Mouse (Mus musculus) forebrain, postnatal 0 days (tissue): ENCODE results near the gene Aldh18a1. TPM values are rescaled to one million over a fixed set of nuclear protein-coding genes. Genes with fewer than 3 reads are reported as not detected.
"Not testable (repeated sequence)": the region's sequence is repeated elsewhere in the genome, so short reads cannot be mapped to it uniquely, and the experiment has no call there.

Source experiments
- ATAC-seq: fragments of 200-750 bp; cut with Nextera tagmentation; 2 replicates; pipeline ENCODE4 v1.8.0; 2017; ENCODE audit warnings: mild to moderate bottlenecking, moderate library complexity
- DNase-seq: peaks from one replicate; pipeline ENCODE4 v3.0.0-alpha.2; 2015
- H3K27ac ChIP-seq: fragments of 300-500 bp; sonication (generic); 2 replicates; pipeline ENCODE4 v1.5.1; 2014; ENCODE audit warnings: low read depth, mild to moderate bottlenecking, antibody characterized with exemption, low read length, moderate library complexity, mixed read lengths
- H3K27me3 ChIP-seq: fragments of 300-500 bp; sonication (generic); 2 replicates; pipeline ENCODE4 v1.6.1; 2014; ENCODE audit warnings: mild to moderate bottlenecking, low read length, mixed read lengths; ENCODE audit not compliant: insufficient read depth
- H3K36me3 ChIP-seq: fragments of 300-500 bp; sonication (generic); 2 replicates; pipeline ENCODE4 v1.6.1; 2014; ENCODE audit warnings: mild to moderate bottlenecking, moderate library complexity; ENCODE audit not compliant: insufficient read depth
- H3K4me1 ChIP-seq: fragments of 300-500 bp; sonication (generic); 2 replicates; pipeline ENCODE4 v1.6.1; 2014; ENCODE audit warnings: antibody characterized with exemption; ENCODE audit not compliant: insufficient read depth
- H3K4me2 ChIP-seq: fragments of 300-500 bp; sonication (generic); 2 replicates; pipeline ENCODE4 v1.6.1; 2014; ENCODE audit warnings: low read depth, mild to moderate bottlenecking, moderate library complexity
- H3K4me3 ChIP-seq: fragments of 300-500 bp; sonication (generic); 2 replicates; pipeline ENCODE4 v1.5.1; 2014; ENCODE audit warnings: low read depth, low read length, mixed read lengths
- H3K9ac ChIP-seq: fragments of 300-500 bp; sonication (generic); 2 replicates; pipeline ENCODE4 v1.6.1; 2014; ENCODE audit warnings: mild to moderate bottlenecking
- H3K9me3 ChIP-seq: fragments of 300-500 bp; sonication (generic); 2 replicates; pipeline ENCODE4 v1.6.1; 2016; ENCODE audit warnings: low read length
- CTCF ChIP-seq: sonication (generic); IDR thresholded peaks from 2 replicates; pipeline ENCODE4 v1.5.1; 2016; ENCODE audit warnings: antibody characterized with exemption, control low read depth, low read depth
- WGBS: fragments of 180-500 bp; shearing (Covaris S2); extraction: QIAGEN DNeasy Blood & Tissue Kit; methylation state at CpG from one replicate; pipeline ENCODE4 v1.1.7; 2014; 5-methylcytosine and 5-hydroxymethylcytosine counted together
- polyA plus RNA-seq: library from polyadenylated mRNA; unstranded; fragments of >200 nt; fragmentation: Nextera tagmentation; extraction: Ambion mirVana; gene quantifications from 2 replicates; pipeline ENCODE4 v1.2.1, GENCODE M21; 2015
- total RNA-seq: library from RNA; depleted of rRNA; stranded (reverse); fragments of >200 nt; gene quantifications from 2 replicates; pipeline ENCODE4 v1.2.3, GENCODE M21; 2014

Gene Aldh18a1
- total and polyA plus RNA-seq, 2 experiments from 2014 or later, result 37.9 to 72.5 TPM

- H3K27ac ChIP-seq, result no peak overlapping the region
- no peak overlapping the region for H3K4me2 ChIP-seq
- peaks cover 3% of the 10 kb centered on the region; the same call in 1 of the 2 replicates for H3K4me1 ChIP-seq
- H3K27me3 ChIP-seq, result no peaks in the 10 kb centered on the region
- 92% methylated on average over 6 of the region's 6 CpGs for WGBS
- no peak for TF ChIP-seq CTCF
- H3K4me3 ChIP-seq, result no peak overlapping the region
- DNase-seq, result no peak
- peaks cover 53% of the 10 kb centered on the region for H3K36me3 ChIP-seq
- H3K9me3 ChIP-seq, result no peaks in the 10 kb centered on the region
- no peak for ATAC-seq
- H3K9ac ChIP-seq, result no peak overlapping the region
Observed at GRCm38 (mm10) chr19:40607676-40608075, 19.4 kb upstream of the Aldh18a1 start.

- Histone ChIP-seq H3K9ac (no peak overlapping the region), H3K27me3 (no peaks in the 10 kb centered on the region), H3K4me2 (no peak overlapping the region), H3K4me1 (no peaks in the 10 kb centered on the region), H3K36me3 (peaks cover 59% of the 10 kb centered on the region), H3K27ac (no peak overlapping the region), H3K9me3 (no peaks in the 10 kb centered on the region), H3K4me3 (no peak overlapping the region)
- DNase-seq, result no peak
- 94% methylated on average over 9 of the region's 9 CpGs for WGBS
- ATAC-seq, result no peak
- TF ChIP-seq CTCF, result no peak
Observed at GRCm38 (mm10) chr19:40605189-40605588, 16.9 kb upstream of the Aldh18a1 start.

DNA sequence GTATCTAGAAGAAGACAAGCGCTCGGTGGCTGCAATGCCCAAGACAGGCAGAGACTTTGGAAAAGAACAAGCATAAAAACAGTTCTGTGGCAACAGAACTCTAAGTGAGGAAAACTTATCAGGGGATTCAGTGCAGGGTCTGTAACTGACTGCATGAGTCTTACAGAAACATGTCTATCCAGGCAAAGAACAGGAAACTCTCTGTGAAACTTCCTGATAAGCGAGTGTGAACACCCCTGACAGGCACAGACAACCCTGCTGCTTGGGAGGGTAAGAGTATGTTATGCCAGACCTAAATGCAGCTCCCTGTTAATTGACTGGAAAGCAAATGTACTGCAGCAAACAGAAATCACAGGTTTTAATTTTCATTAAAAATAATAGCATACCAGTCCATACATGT is 13.6 kb upstream of the Aldh18a1 start:
- Histone ChIP-seq H3K27ac (no peak overlapping the region), H3K9ac (no peak overlapping the region), H3K4me3 (no peak overlapping the region), H3K27me3 (no peaks in the 10 kb centered on the region), H3K9me3 (no peaks in the 10 kb centered on the region), H3K4me1 (no peaks in the 10 kb centered on the region), H3K36me3 (peaks cover 41% of the 10 kb centered on the region), H3K4me2 (no peak overlapping the region)
- ATAC-seq (no peak), DNase-seq (no peak)
- TF ChIP-seq CTCF, result no peak
- WGBS, result 93% methylated on average over 3 of the region's 3 CpGs

GRCm38 (mm10) chr19:40600846-40601245 is 12.6 kb upstream of the Aldh18a1 start:
- not testable (repeated sequence) for H3K27me3 ChIP-seq, H3K4me2 ChIP-seq, DNase-seq, ATAC-seq, H3K27ac ChIP-seq, H3K9ac ChIP-seq, H3K4me1 ChIP-seq, H3K4me3 ChIP-seq, H3K9me3 ChIP-seq
- 92% methylated on average over 5 of the region's 5 CpGs for WGBS
- peaks cover 40% of the 10 kb centered on the region for H3K36me3 ChIP-seq

DNA sequence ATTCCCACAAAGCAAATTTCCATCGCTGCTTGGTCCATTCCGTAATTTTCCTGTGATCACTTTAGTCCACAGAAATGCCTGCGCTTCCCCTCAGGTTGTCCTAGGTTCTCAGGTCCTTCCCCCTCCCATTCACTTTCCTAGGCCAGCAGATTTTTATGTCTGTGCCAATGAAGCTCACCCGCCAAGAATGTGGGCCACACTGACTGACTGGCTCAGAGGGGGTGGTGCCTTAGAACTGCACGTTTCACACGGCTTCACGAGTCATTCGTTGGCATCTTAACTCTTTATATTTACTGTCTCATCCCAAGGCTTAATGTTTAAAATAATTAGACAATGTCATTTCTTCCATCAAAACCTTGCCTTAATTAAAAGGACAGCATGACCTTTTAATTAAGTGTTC is 7.6 kb upstream of the Aldh18a1 start:
- Histone ChIP-seq H3K4me1 (no peaks in the 10 kb centered on the region), H3K27me3 (no peaks in the 10 kb centered on the region), H3K36me3 (peaks cover 19% of the 10 kb centered on the region), H3K27ac (no peak overlapping the region), H3K4me3 (no peak overlapping the region), H3K4me2 (no peak overlapping the region), H3K9me3 (no peaks in the 10 kb centered on the region), H3K9ac (no peak overlapping the region)
- WGBS, result 69% methylated on average over 8 of the region's 8 CpGs
- TF ChIP-seq CTCF, result no peak
- ATAC-seq (no peak), DNase-seq (no peak)

GRCm38 (mm10) chr19:40595231-40595630 is 7.0 kb upstream of the Aldh18a1 start:
- Histone ChIP-seq H3K4me1 (no peaks in the 10 kb centered on the region), H3K27ac (no peak overlapping the region), H3K27me3 (no peaks in the 10 kb centered on the region), H3K4me3 (no peak overlapping the region), H3K9ac (no peak overlapping the region), H3K36me3 (peaks cover 19% of the 10 kb centered on the region), H3K4me2 (no peak overlapping the region), H3K9me3 (no peaks in the 10 kb centered on the region)
- ATAC-seq (no peak), DNase-seq (no peak)
- 89% methylated on average over 3 of the region's 3 CpGs for WGBS
- no peak for TF ChIP-seq CTCF

DNA sequence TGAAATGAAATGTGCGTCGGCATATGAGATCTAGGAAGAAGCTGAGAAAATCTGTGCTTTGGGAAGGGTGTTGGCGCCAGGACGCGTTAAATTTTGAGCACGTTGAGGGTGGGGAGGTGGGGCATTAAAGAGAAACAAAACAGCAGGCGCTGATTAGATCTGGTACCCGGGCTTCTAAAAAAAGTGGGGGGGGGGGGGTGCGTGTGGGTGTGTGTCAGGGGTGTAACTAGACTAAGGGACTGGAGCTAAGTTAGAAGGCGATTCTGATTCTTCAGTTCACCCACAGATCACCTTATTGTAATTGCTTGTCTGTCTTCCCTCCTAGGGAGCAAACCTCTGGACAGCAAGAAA is 1.2 kb upstream of the Aldh18a1 start:
- no peaks in the 10 kb centered on the region for H3K9me3 ChIP-seq
- H3K9ac ChIP-seq, result peak overlapping the region; percentile 50; the same call in 1 of the 2 replicates
- H3K27me3 ChIP-seq, result no peaks in the 10 kb centered on the region
- H3K4me3 ChIP-seq, result peak overlapping the region; percentile 77
- no peak for TF ChIP-seq CTCF
- ATAC-seq (no peak), DNase-seq (no peak)
- H3K27ac ChIP-seq, result peak overlapping the region; percentile 62; the same call in 1 of the 2 replicates
- 0 out of 2 replicates have a peak, but pooled peaks cover 7% of the 10 kb centered on the region for H3K36me3 ChIP-seq
- H3K4me1 ChIP-seq, result peaks cover 8% of the 10 kb centered on the region
- peak overlapping the region; percentile 78 for H3K4me2 ChIP-seq
- under 1% methylated on average over 10 of the region's 10 CpGs for WGBS
